Mouse (Mus musculus): ENCODE data around the gene Hs6st1.

DNA sequence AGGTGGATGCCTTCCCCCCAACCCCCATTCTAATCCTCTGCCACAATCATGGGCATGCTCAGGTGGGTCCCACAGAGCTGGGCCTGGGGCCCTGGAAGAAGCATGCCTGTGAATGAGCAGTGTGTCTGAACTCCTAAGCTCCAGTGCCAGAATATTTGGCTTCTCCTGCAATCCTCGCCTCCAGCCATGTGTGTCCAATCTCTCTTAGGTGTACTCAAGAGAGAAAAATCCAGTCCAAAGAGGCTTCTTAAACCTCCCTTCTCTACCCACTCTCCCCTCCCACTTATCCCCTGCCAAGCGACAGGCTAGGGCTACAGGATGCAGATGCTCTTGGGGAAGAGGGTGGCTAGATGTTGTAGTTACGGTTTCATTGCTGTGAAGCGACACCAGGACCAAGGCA is 49.6 kb upstream of the Hs6st1 start:
- TF ChIP-seq CTCF (IDR thresholded peaks at IDR 0.05; ENCODE audit: low read depth) = no peak
- TF ChIP-seq EP300 (IDR thresholded peaks at IDR 0.05; ENCODE audit: low read depth) = no peak

Data from heart, postnatal 0 days (tissue).